Mouse (Mus musculus) midbrain, embryonic 16.5 days (tissue): ENCODE measurements around the gene Mrpl4. TPM values are rescaled to one million over a fixed set of nuclear protein-coding genes. Genes with fewer than 3 reads are reported as not detected.
"Not testable (repeated sequence)": the region's sequence is repeated elsewhere in the genome, so short reads cannot be mapped to it uniquely, and the experiment has no call there.

Experiments
- ATAC-seq: fragments of 200-750 bp; cut with Nextera tagmentation; 2 replicates; pipeline ENCODE4 v1.8.0; 2017; ENCODE audit warnings: moderate TSS enrichment
- H3K27ac ChIP-seq: fragments of 300-500 bp; sonication (generic); 2 replicates; pipeline ENCODE4 v1.5.1; 2014; ENCODE audit warnings: mild to moderate bottlenecking, low read length, mixed read lengths
- H3K27me3 ChIP-seq: fragments of 300-500 bp; sonication (generic); 2 replicates; pipeline ENCODE4 v1.6.1; 2014; ENCODE audit warnings: low read depth, low read length, mixed read lengths; ENCODE audit not compliant: control insufficient read depth, insufficient read depth
- H3K36me3 ChIP-seq: fragments of 300-500 bp; sonication (generic); 2 replicates; pipeline ENCODE4 v1.6.1; 2014; ENCODE audit warnings: mild to moderate bottlenecking, low read length, moderate library complexity, mixed read lengths; ENCODE audit not compliant: control insufficient read depth, insufficient read depth
- H3K4me1 ChIP-seq: fragments of 300-500 bp; sonication (generic); 2 replicates; pipeline ENCODE4 v1.6.1; 2014; ENCODE audit warnings: mild to moderate bottlenecking, low read length, mixed read lengths; ENCODE audit not compliant: control insufficient read depth, insufficient read depth
- H3K4me2 ChIP-seq: fragments of 300-500 bp; sonication (generic); 2 replicates; pipeline ENCODE4 v1.6.1; 2014; ENCODE audit warnings: mild to moderate bottlenecking, low read length, mixed read lengths
- H3K4me3 ChIP-seq: fragments of 300-500 bp; sonication (generic); 2 replicates; pipeline ENCODE4 v1.5.1; 2014; ENCODE audit warnings: low read depth, mild to moderate bottlenecking, low read length, moderate library complexity, mixed read lengths
- H3K9ac ChIP-seq: fragments of 300-500 bp; sonication (generic); 2 replicates; pipeline ENCODE4 v1.6.1; 2014; ENCODE audit warnings: low read depth, low read length, mixed read lengths
- H3K9me3 ChIP-seq: fragments of 300-500 bp; sonication (generic); replicated peaks from 2 replicates; pipeline ENCODE4 v1.6.1; 2014; ENCODE audit warnings: mild to moderate bottlenecking, low read length, mixed read lengths; ENCODE audit not compliant: control insufficient read depth, poor library complexity, severe bottlenecking
- WGBS: fragments of 180-500 bp; shearing (Covaris S2); extraction: QIAGEN DNeasy Blood & Tissue Kit; methylation state at CpG from one replicate; pipeline ENCODE4 v1.1.7; 2014; 5-methylcytosine and 5-hydroxymethylcytosine counted together
- polyA plus RNA-seq: library from polyadenylated mRNA; unstranded; fragments of >200 nt; fragmentation: Nextera tagmentation; extraction: Ambion mirVana; gene quantifications from 2 replicates; pipeline ENCODE4 v1.2.1, GENCODE M21; 2015

Mrpl4 gene
- polyA plus RNA-seq, 1 experiment from 2014 or later: 104 TPM

DNA sequence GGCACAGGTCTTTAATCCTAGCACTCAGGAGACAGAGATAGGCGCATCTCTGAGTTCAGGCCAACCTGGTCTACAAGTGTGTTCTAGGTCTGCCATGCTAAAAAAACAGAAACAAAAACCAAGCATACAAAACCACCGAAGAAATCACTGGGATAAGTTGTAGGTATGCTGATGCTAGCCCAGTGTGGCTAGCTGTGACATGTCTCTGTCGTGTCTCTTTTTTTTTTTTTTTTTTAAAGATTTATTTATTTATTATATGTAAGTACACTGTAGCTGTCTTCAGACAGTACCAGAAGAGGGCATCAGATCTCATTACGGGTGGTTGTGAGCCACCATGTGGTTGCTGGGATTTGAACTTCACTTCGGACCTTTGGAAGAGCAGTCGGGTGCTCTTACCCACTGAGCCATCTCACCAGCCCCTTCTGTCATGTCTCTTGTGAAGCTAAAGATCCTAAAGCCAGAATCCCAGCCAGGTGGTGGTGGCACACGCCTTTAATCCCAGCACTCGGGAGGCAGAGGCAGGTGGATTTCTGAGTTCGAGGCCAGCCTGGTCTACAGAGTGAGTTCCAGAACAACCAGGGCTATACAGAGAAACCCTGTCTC, 8.5 kb downstream of the Mrpl4 start:
- not testable (repeated sequence) for H3K4me1 ChIP-seq, H3K27ac ChIP-seq, H3K9ac ChIP-seq, H3K4me2 ChIP-seq, H3K9me3 ChIP-seq, H3K4me3 ChIP-seq, ATAC-seq
- Histone ChIP-seq H3K36me3 (peaks cover 16% of the 10 kb centered on the region), H3K27me3 (peaks cover 20% of the 10 kb centered on the region)
- WGBS: 73% methylated on average over 9 of the region's 9 CpGs

DNA sequence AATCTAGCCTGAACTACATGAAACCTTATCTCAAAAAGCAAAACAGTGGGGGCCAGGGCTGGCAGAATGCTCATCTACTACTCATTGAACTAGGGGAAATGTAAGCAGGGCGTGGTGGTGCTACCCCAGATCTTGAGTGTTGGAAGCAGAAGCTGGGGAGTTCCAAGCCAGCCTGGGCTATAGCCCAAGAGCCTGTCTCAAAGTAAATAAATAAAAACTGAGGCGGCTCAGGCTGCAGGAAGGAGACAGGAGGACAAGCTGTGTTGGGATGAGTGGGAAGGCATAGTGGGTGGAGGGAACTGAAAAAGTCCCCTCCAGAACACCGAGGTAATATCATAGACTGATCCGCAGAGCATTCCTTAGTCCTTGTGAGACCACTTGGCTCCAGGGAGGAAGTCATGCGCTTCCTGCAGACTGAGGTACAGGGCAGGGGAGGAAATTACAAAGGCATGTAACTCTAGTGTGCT, 9.3 kb downstream of the Mrpl4 start:
- no peak overlapping the region for H3K27ac ChIP-seq
- H3K4me2 ChIP-seq: no peak overlapping the region
- H3K36me3 ChIP-seq: peaks cover 11% of the 10 kb centered on the region
- WGBS: 72% methylated on average over 5 of the region's 5 CpGs
- no peak overlapping the region for H3K4me3 ChIP-seq
- no peaks in the 10 kb centered on the region for H3K9me3 ChIP-seq
- no peaks in the 10 kb centered on the region for H3K4me1 ChIP-seq
- H3K27me3 ChIP-seq: peaks cover 26% of the 10 kb centered on the region
- ATAC-seq: no peak
- H3K9ac ChIP-seq: no peak overlapping the region

DNA sequence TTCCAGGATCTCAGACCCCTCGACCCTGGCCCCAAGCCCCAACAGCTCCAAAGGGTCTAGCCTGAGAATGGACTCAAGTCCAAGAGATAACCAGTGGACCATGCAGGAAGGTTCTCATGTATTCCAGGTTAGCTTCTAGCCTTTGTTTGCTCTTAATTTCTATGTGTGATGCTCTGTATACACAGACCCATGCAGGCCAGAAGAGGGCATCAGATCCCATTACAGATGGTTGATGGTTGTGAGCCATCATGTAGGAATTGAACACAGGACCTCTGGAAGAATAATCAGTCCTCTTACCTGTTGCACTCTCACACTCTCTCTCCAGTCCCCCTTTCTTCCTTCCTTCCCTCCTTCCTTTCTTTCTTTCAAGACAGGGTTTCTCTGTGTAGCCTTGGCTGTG, 9.8 kb downstream of the Mrpl4 start:
- no peak overlapping the region for H3K4me3 ChIP-seq
- H3K9ac ChIP-seq: no peak overlapping the region
- 35% methylated on average over 1 of the region's 1 CpGs for WGBS
- H3K4me1 ChIP-seq: no peaks in the 10 kb centered on the region
- H3K27me3 ChIP-seq: peaks cover 31% of the 10 kb centered on the region
- H3K9me3 ChIP-seq: no peaks in the 10 kb centered on the region
- no peak overlapping the region for H3K4me2 ChIP-seq
- H3K36me3 ChIP-seq: peaks cover 7% of the 10 kb centered on the region; the same call in 1 of the 2 replicates
- no peak overlapping the region for H3K27ac ChIP-seq
- ATAC-seq: no peak

DNA sequence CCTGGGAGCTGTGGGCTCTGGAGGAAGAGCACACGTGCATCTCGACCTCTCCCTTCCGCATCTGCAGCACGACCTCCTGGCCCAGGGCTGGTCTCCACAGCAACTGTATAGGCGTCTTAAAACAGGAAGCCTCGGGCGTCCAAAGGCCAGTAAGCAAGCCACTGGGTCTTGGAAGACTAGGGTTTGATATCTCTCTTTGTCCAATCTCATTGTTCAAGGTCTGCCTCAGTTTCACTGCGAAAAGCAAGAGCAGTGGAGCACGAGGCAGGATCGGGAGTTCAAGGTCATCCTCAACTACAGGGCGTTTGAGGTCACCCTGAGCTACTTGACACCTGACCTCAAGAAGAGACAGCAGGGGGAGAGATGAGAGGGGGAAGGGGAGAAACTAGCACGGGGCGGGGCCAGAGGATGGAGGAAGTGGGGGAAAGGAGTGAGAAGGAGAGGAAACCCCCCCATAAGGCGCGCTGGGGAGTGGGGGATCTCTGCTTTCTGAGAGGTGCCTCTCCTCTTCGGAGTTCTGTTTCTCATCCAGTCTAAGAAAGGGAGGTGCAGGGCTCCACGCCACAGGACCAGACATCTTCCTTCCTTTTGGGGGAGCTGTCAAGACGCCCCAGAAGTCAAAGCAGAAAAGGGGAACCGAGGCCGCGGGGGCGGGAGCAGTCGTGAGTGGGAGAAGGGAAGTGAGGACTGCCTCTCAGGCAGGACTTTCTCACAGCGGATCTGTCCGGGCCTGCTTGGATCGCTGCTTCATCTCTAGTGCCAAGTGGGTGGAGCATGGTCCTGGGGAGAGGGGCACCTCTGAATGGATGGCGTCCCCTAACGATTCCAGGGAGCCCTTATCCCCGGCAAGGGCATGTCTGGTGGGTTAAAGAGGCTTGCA, 12.4 kb downstream of the Mrpl4 start:
- WGBS: 5% methylated on average over 29 of the region's 29 CpGs
- peaks cover 44% of the 10 kb centered on the region for H3K27me3 ChIP-seq
- no peaks in the 10 kb centered on the region for H3K4me1 ChIP-seq
- peak overlapping the region; percentile 6; the same call in 1 of the 2 replicates for H3K4me3 ChIP-seq
- H3K4me2 ChIP-seq: peak overlapping the region; percentile 29
- no peaks in the 10 kb centered on the region for H3K36me3 ChIP-seq
- no peak overlapping the region for H3K9ac ChIP-seq
- ATAC-seq: no peak
- H3K27ac ChIP-seq: no peak overlapping the region
- no peaks in the 10 kb centered on the region for H3K9me3 ChIP-seq

DNA sequence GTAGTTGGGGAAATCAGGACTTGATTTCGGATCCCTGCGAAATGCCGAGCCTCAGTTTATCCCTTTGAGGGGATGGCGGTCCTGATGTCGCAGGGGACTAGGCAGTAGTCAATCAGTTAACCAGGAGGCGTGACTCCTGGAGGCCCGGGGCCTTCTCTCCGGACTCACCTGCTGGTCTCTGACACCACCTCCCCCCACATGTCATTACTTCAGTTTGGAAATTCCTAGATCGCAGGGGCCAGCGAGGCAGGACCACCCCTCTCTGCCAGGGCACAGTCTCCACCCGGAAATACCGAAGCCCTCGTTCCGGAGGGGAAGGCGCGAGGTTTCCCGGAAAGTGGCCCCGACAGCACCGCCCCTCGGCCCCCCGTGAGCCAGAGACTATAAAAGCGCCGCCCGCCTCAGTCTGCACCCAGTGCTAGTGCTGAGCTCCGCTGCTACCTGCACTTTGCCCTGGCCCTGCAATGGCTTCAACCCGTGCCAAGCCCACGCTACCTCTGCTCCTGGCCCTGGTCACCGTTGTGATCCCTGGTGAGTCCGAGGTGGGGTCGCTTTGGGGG, 13.1 kb downstream of the Mrpl4 start, which contains the start of gene Icam1:
TSS of gene Icam1 (plus strand) at position 415 of the 560 bp plus-strand sequence.
- H3K36me3 ChIP-seq: no peaks in the 10 kb centered on the region
- no peak for ATAC-seq
- WGBS: 1% methylated on average over 30 of the region's 30 CpGs
- no peaks in the 10 kb centered on the region for H3K4me1 ChIP-seq
- peak within 1 kb of the TSS; percentile 29 for H3K4me2 ChIP-seq
- H3K27ac ChIP-seq: no peak within 1 kb of the TSS
- no peaks in the 10 kb centered on the region for H3K9me3 ChIP-seq
- peaks cover 44% of the 10 kb centered on the region for H3K27me3 ChIP-seq
- H3K9ac ChIP-seq: no peak within 1 kb of the TSS
- peak within 1 kb of the TSS; percentile 12 for H3K4me3 ChIP-seq

DNA sequence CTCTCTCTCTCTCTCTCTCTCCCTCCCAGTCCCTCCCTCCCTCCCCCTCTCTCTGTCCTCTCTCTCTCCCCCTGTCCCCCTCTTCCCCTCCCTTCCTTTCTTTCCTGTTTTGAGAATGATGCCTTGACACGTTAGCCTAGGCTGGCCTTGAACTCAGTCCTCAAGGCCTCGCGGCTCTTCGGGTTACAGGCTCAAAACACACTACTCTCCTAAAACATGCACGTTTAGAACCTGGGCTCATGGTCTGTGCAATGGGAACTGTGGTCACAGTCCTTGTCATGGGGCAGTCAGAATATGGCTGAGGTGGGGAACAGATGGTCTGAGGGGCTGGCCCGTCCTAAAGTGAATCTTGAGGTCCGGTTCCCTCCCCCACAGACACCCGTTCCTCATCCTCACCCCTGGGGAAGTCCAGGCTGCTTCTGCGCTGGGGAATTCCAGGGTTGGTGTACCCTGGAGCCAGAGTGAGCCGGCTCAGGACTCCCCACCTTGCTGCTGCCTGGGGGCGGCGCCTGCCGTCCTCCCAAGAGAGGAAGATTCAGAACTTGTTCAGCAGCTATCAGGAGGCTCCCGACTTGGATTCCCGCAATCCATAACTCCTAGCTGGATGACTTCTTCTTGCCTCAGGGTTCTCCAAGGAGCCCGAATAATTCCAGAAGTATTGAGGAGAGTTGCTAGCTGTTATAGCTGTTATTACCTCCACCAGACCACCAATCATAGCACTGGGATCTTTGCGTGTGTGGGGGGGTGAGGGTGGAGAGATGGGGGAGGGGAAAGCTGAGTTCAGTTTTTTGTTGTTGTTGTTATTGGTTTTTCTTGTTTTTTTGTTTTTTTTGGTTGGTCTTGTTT, 14.0 kb downstream of the Mrpl4 start:
- H3K4me2 ChIP-seq: no peak overlapping the region
- H3K4me1 ChIP-seq: no peaks in the 10 kb centered on the region
- no peaks in the 10 kb centered on the region for H3K9me3 ChIP-seq
- H3K27ac ChIP-seq: no peak overlapping the region
- ATAC-seq: no peak
- WGBS: 8% methylated on average over 17 of the region's 17 CpGs
- H3K36me3 ChIP-seq: no peaks in the 10 kb centered on the region
- no peak overlapping the region for H3K9ac ChIP-seq
- peaks cover 44% of the 10 kb centered on the region for H3K27me3 ChIP-seq
- no peak overlapping the region for H3K4me3 ChIP-seq

DNA sequence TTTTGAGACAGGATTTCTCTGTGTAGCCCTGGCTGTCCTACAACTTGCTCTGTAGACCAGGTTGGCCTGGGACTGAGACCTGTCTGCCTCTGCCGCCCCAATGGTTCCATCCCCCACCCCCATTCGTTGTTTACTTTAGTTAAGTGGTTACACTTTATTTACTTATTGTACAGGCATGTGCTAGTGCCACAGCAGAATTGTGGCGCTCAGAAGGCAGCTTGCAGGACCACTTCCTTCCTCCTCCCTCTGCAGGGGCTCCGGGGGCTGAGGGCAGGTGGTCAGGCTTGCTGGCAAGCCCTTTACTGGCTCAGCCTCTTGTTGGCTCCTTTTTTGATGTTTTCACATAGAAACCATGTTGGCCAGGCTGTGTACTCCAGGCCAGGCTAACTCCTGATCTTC, 14.6 kb downstream of the Mrpl4 start:
- WGBS: 38% methylated on average over 4 of the region's 4 CpGs
- no peak overlapping the region for H3K9ac ChIP-seq
- H3K27me3 ChIP-seq: peaks cover 44% of the 10 kb centered on the region

DNA sequence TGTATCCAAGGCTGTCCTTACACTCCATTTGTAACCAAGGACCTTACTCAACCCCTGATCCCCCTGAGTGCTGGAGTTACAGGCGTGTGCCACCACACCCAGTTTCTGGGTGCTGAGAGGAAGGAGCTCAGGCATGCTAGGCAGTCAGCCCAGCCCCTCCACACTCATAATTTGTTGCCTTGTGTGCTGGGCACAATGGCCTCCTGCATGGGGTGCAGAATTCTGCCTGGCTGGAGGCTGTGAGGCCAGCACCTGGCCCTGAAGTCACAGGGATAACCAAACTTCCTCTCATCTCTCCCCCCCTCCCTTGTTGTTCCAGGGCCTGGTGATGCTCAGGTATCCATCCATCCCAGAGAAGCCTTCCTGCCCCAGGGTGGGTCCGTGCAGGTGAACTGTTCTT, 16.1 kb downstream of the Mrpl4 start:
- Histone ChIP-seq H3K27me3 (peaks cover 42% of the 10 kb centered on the region), H3K4me3 (no peak overlapping the region), H3K4me2 (no peak overlapping the region), H3K9me3 (no peaks in the 10 kb centered on the region), H3K36me3 (no peaks in the 10 kb centered on the region), H3K27ac (no peak overlapping the region), H3K9ac (no peak overlapping the region), H3K4me1 (no peaks in the 10 kb centered on the region)
- ATAC-seq: no peak
- 68% methylated on average over 2 of the region's 2 CpGs for WGBS

More for the DNA sequence above, 14.6 kb downstream of the Mrpl4 start:
- Histone ChIP-seq H3K4me2 (no peak overlapping the region), H3K36me3 (no peaks in the 10 kb centered on the region), H3K4me1 (no peaks in the 10 kb centered on the region), H3K4me3 (no peak overlapping the region), H3K27ac (no peak overlapping the region), H3K9me3 (no peaks in the 10 kb centered on the region)
- no peak for ATAC-seq
